Mouse (Mus musculus): ENCODE measurements around the gene Pbx4. TPM values are rescaled to one million over a fixed set of nuclear protein-coding genes. Genes with fewer than 3 reads are reported as not detected.
A peak's percentile ranks its signal among the peaks of the same experiment; 100 is the strongest.

The Pbx4 gene
- polyA plus RNA-seq, 1 experiment = 20.3 TPM

GRCm38 (mm10) chr8:69861251-69861650 lies 29.0 kb downstream of the Pbx4 start:
- no peak for DNase-seq
- 72% methylated on average over 2 of the region's 2 CpGs for WGBS
- H3K27ac ChIP-seq (ENCODE audit: insufficient read depth, low read length) = no peak overlapping the region
- H3K27me3 ChIP-seq (ENCODE audit: control insufficient read depth, insufficient read depth, low read length) = no peaks in the 10 kb centered on the region
- TF ChIP-seq CTCF (IDR thresholded peaks at IDR 0.05; ENCODE audit: borderline replicate concordance, insufficient read depth, low read depth, low read length) (no peak), POLR2A (IDR thresholded peaks at IDR 0.05; ENCODE audit: borderline replicate concordance, insufficient read depth, low read length) (no peak)
- no peak overlapping the region for H3K4me3 ChIP-seq (replicated peaks; ENCODE audit: insufficient read depth, low read depth, low read length)
- peaks cover 11% of the 10 kb centered on the region for H3K4me1 ChIP-seq (ENCODE audit: control insufficient read depth, insufficient read depth, low read length)

GRCm38 (mm10) chr8:69863387-69864020 lies 31.2 kb downstream of the Pbx4 start:
- no peak for DNase-seq
- WGBS = 23% methylated on average over 5 of the region's 5 CpGs
- TF ChIP-seq POLR2A (IDR thresholded peaks at IDR 0.05; ENCODE audit: borderline replicate concordance, insufficient read depth, low read length) (no peak), CTCF (IDR thresholded peaks at IDR 0.05; ENCODE audit: borderline replicate concordance, insufficient read depth, low read depth, low read length) (no peak)
- Histone ChIP-seq H3K27me3 (ENCODE audit: control insufficient read depth, insufficient read depth, low read length) (no peaks in the 10 kb centered on the region), H3K4me3 (replicated peaks; ENCODE audit: insufficient read depth, low read depth, low read length) (no peak overlapping the region), H3K4me1 (ENCODE audit: control insufficient read depth, insufficient read depth, low read length) (peaks cover 11% of the 10 kb centered on the region), H3K27ac (ENCODE audit: insufficient read depth, low read length) (no peak overlapping the region)

- H3K4me1 ChIP-seq (ENCODE audit: control insufficient read depth, insufficient read depth, low read length) = peaks cover 11% of the 10 kb centered on the region
- TF ChIP-seq POLR2A (IDR thresholded peaks at IDR 0.05; ENCODE audit: borderline replicate concordance, insufficient read depth, low read length) = no peak
- no peak for TF ChIP-seq CTCF (IDR thresholded peaks at IDR 0.05; ENCODE audit: borderline replicate concordance, insufficient read depth, low read depth, low read length)
- no peak overlapping the region for H3K27ac ChIP-seq (ENCODE audit: insufficient read depth, low read length)
- H3K4me3 ChIP-seq (replicated peaks; ENCODE audit: insufficient read depth, low read depth, low read length) = no peak overlapping the region
- H3K27me3 ChIP-seq (ENCODE audit: control insufficient read depth, insufficient read depth, low read length) = no peaks in the 10 kb centered on the region
- DNase-seq = no peak
- WGBS = 50% methylated on average over 5 of the region's 5 CpGs
These were observed 31.9 kb downstream of the Pbx4 start for GRCm38 (mm10) chr8:69864180-69864579.

DNA sequence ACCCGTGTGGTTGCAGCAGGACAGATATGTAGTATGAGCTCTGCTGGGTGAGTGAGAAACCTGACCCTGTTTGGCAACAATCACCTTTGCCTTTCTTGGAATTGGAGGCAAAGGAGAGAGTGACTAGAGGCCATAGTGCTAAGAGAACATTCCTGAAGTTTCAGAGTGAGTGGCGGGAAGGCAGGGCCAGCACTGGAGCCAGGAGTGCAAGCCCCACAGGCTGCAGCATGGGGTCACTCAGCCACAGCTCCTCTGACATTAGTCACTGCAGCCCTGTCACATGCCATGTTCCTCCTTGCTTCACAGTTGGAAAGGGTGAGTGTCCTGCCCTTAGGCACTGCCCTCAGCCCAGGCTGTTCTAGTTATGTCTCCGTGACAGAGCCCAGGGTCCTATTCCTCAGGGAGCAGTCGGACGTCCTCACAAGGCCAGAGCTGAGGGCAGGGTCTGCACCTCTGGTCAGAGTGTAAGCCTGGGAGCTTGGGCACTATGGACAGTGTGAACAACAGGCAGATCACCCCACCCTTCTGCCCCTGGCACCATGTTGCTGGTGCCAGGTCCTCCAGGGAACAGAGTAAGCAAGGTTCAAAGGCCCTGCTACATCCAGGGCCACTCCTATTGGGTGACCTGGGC lies 35.5 kb downstream of the Pbx4 start:
- TF ChIP-seq POLR2A (IDR thresholded peaks at IDR 0.05; ENCODE audit: borderline replicate concordance, insufficient read depth, low read length) (no peak), CTCF (IDR thresholded peaks at IDR 0.05; ENCODE audit: borderline replicate concordance, insufficient read depth, low read depth, low read length) (no peak)
- Histone ChIP-seq H3K27ac (ENCODE audit: insufficient read depth, low read length) (no peak overlapping the region), H3K27me3 (ENCODE audit: control insufficient read depth, insufficient read depth, low read length) (no peaks in the 10 kb centered on the region), H3K4me1 (ENCODE audit: control insufficient read depth, insufficient read depth, low read length) (peaks cover 40% of the 10 kb centered on the region), H3K4me3 (replicated peaks; ENCODE audit: insufficient read depth, low read depth, low read length) (no peak overlapping the region)
- 89% methylated on average over 5 of the region's 5 CpGs for WGBS
- DNase-seq = no peak

DNA sequence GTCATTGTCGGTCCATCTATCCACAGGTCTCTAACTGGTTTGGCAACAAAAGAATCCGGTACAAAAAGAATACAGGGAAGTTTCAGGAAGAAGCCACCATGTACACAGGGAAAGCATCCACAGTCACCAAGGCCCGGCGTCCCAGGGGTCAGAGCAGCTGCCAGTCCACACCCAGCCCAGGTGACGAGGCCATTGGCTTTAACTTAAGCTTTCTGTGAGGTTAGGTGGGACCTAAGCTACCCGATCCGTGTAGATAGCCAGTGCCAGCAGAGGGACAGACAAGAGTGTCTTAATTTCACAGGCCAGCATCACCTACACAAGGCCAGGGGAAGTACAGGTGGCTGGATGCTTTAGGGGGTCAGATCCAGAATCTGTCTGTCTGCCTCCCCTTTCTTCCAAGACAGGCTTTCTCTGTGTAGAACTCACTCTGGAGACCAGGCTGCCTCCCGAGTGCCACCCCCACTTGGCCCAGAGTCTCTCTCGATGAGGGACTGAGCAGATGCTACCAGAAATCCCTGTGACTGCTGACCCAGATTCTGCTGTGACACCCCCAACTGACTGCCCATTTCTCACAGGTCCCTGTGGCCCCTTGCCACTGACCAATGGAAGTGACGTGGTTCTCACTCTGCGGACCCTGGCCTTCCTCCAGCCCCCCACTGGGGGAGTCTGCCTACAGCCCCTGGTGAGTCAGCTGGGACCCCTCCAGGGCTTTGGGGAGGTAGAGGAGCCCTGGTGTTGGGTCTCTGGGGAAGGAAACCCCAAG lies 37.9 kb downstream of the Pbx4 start:
- Histone ChIP-seq H3K27me3 (ENCODE audit: control insufficient read depth, insufficient read depth, low read length) (no peaks in the 10 kb centered on the region), H3K27ac (ENCODE audit: insufficient read depth, low read length) (no peak overlapping the region), H3K4me1 (ENCODE audit: control insufficient read depth, insufficient read depth, low read length) (peaks cover 32% of the 10 kb centered on the region), H3K4me3 (replicated peaks; ENCODE audit: insufficient read depth, low read depth, low read length) (no peak overlapping the region)
- 38% methylated on average over 11 of the region's 11 CpGs for WGBS
- TF ChIP-seq CTCF (IDR thresholded peaks at IDR 0.05; ENCODE audit: borderline replicate concordance, insufficient read depth, low read depth, low read length) = no peak
- no peak for TF ChIP-seq POLR2A (IDR thresholded peaks at IDR 0.05; ENCODE audit: borderline replicate concordance, insufficient read depth, low read length)
- peak; percentile 63 to 74 for DNase-seq

DNA sequence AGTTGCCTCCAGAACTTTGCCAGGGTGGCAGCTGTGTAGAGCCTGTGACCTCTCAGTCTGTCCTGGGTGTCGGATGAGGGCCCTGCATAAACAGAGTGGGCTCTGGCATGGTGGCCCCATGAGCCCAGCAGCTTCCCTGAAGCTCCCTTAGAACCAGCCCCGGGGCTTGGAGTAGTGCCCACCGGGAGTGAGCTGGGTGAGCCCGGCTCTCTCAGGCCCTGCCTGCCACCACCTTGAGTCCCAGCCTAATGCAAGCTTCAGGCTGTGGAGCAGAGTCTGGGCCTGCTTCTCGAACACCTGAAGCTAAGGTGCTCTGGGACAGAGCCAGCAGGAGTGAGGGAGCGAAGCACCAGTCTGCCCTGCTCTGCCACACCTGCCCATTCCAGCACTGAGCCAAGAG lies 38.6 kb downstream of the Pbx4 start:
- H3K4me1 ChIP-seq (ENCODE audit: control insufficient read depth, insufficient read depth, low read length) = peaks cover 32% of the 10 kb centered on the region
- peak in 1 of 2 experiments; percentile 43 for DNase-seq
- H3K4me3 ChIP-seq (replicated peaks; ENCODE audit: insufficient read depth, low read depth, low read length) = no peak overlapping the region
- no peaks in the 10 kb centered on the region for H3K27me3 ChIP-seq (ENCODE audit: control insufficient read depth, insufficient read depth, low read length)
- WGBS = 41% methylated on average over 6 of the region's 6 CpGs
- no peak overlapping the region for H3K27ac ChIP-seq (ENCODE audit: insufficient read depth, low read length)
- TF ChIP-seq CTCF (IDR thresholded peaks at IDR 0.05; ENCODE audit: borderline replicate concordance, insufficient read depth, low read depth, low read length) = no peak
- no peak for TF ChIP-seq POLR2A (IDR thresholded peaks at IDR 0.05; ENCODE audit: borderline replicate concordance, insufficient read depth, low read length)

DNA sequence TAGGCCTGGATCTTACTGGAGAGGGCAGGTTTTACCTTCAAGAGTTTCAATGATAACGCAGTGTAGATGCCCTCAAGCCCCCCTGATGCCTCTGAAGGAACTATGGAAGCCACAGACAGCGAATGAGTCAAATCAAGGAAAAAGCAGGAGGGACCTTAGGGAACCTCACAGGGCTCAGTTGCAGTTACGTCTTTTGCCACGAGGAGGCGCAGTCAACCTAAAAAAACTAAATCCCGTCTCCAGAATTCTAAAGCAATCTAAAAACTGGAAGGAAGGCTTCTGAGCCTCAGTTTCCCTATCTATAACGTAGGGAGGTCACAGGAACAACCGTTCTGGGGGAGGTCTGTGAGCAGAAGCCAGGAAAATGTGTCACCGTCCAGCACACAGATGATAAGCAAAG lies 41.9 kb downstream of the Pbx4 start:
- WGBS = 16% methylated on average over 9 of the region's 9 CpGs
- TF ChIP-seq CTCF (IDR thresholded peaks at IDR 0.05; ENCODE audit: borderline replicate concordance, insufficient read depth, low read depth, low read length) (peak; percentile 79), POLR2A (IDR thresholded peaks at IDR 0.05; ENCODE audit: borderline replicate concordance, insufficient read depth, low read length) (no peak)
- peak; percentile 56 to 77 for DNase-seq
- Histone ChIP-seq H3K4me1 (ENCODE audit: control insufficient read depth, insufficient read depth, low read length) (peaks cover 32% of the 10 kb centered on the region), H3K4me3 (replicated peaks; ENCODE audit: insufficient read depth, low read depth, low read length) (no peak overlapping the region), H3K27me3 (ENCODE audit: control insufficient read depth, insufficient read depth, low read length) (no peaks in the 10 kb centered on the region), H3K27ac (ENCODE audit: insufficient read depth, low read length) (no peak overlapping the region)

All from cerebellum, adult 2 months (tissue).